Mouse (Mus musculus) megakaryocyte progenitor cell, adult 5-6 weeks (primary cell): ENCODE measurements around the gene Dst. TPM values are rescaled to one million over a fixed set of nuclear protein-coding genes. Genes with fewer than 3 reads are reported as not detected.

ENCODE experiments used
- ATAC-seq: replicated peaks from 2 replicates; pipeline ENCODE4 v1.8.0; 2016; ENCODE audit warnings: mild to moderate bottlenecking, moderate TSS enrichment, inconsistent platforms; ENCODE audit not compliant: poor library complexity
- total RNA-seq, 2 experiments: library from RNA; stranded (forward) in 1 of 2; stranded (reverse) in 1 of 2; fragments of 157-497, 149-512 nt in 1 of 2; fragments of 200-1000 nt in 1 of 2; gene quantifications; 2 replicates each; pipeline versions ENCODE4 v1.2.3 to v1.2.4; 2015 to 2017

Dst gene
- total RNA-seq, 2 experiments from 2014 or later = 1.3 to 3.2 TPM

GRCm38 (mm10) chr1:34093652-34094051, 185.6 kb downstream of the Dst start:
- no peak for ATAC-seq

- ATAC-seq = no peak
Measured at GRCm38 (mm10) chr1:34094301-34094700, 186.3 kb downstream of the Dst start.

GRCm38 (mm10) chr1:34095173-34095572, 187.1 kb downstream of the Dst start:
- ATAC-seq = no peak

- ATAC-seq = no peak
Measured at GRCm38 (mm10) chr1:34096923-34097322, 188.9 kb downstream of the Dst start.

- ATAC-seq = no peak
Measured at GRCm38 (mm10) chr1:34097640-34098039, 189.6 kb downstream of the Dst start.

GRCm38 (mm10) chr1:34099439-34099838, 191.4 kb downstream of the Dst start:
- ATAC-seq = no peak

GRCm38 (mm10) chr1:34100385-34100784, 192.4 kb downstream of the Dst start:
- ATAC-seq = no peak

GRCm38 (mm10) chr1:34102604-34103003, 194.6 kb downstream of the Dst start:
- ATAC-seq = no peak

GRCm38 (mm10) chr1:34103176-34103575, 195.2 kb downstream of the Dst start:
- no peak for ATAC-seq

GRCm38 (mm10) chr1:34103713-34104172, 195.7 kb downstream of the Dst start:
- ATAC-seq = no peak

- ATAC-seq = no peak
Measured at GRCm38 (mm10) chr1:34104846-34105245, 196.8 kb downstream of the Dst start.

- no peak for ATAC-seq
Measured at GRCm38 (mm10) chr1:34106606-34107005, 198.6 kb downstream of the Dst start.

GRCm38 (mm10) chr1:34107076-34107475, 199.1 kb downstream of the Dst start:
- ATAC-seq = no peak

GRCm38 (mm10) chr1:34109599-34110210, 201.7 kb downstream of the Dst start:
- ATAC-seq = no peak

- no peak for ATAC-seq
Measured at GRCm38 (mm10) chr1:34110862-34111261, 202.8 kb downstream of the Dst start.

GRCm38 (mm10) chr1:34111954-34112353, 203.9 kb downstream of the Dst start:
- ATAC-seq = no peak

GRCm38 (mm10) chr1:34116444-34116843, 208.4 kb downstream of the Dst start:
- no peak for ATAC-seq

GRCm38 (mm10) chr1:34117056-34117455, 209.0 kb downstream of the Dst start:
- ATAC-seq = no peak

GRCm38 (mm10) chr1:34117709-34118108, 209.7 kb downstream of the Dst start:
- ATAC-seq = no peak

- no peak for ATAC-seq
Measured at GRCm38 (mm10) chr1:34120066-34120465, 212.0 kb downstream of the Dst start.

- ATAC-seq = no peak
Measured at GRCm38 (mm10) chr1:34120602-34121001, 212.6 kb downstream of the Dst start.

- ATAC-seq = no peak
Measured at GRCm38 (mm10) chr1:34121157-34122015, 213.4 kb downstream of the Dst start.
